Mouse (Mus musculus) layer of hippocampus, adult 9-10 months (tissue): Measurements from ENCODE around the gene Lnpk.

Experiments used
- DNase-seq: peaks from one replicate; pipeline ENCODE4 v3.0.0; 2022; ENCODE audit warnings: low spot score

Lnpk gene

GRCm38 (mm10) chr2:74490186-74490585 is 89.0 kb downstream of the Lnpk start:
- no peak for DNase-seq

GRCm38 (mm10) chr2:74488443-74488842 is 90.8 kb downstream of the Lnpk start:
- DNase-seq: no peak

GRCm38 (mm10) chr2:74482651-74483050 is 96.6 kb downstream of the Lnpk start:
- DNase-seq: no peak

- no peak for DNase-seq
Measured at GRCm38 (mm10) chr2:74482086-74482485, 97.1 kb downstream of the Lnpk start.
